Mouse (Mus musculus) stomach, embryonic 16.5 days (tissue): ENCODE data around the gene Cyp2c68. TPM values are rescaled to one million over a fixed set of nuclear protein-coding genes. Genes with fewer than 3 reads are reported as not detected.
"Not testable (repeated sequence)": the region's sequence is repeated elsewhere in the genome, so short reads cannot be mapped to it uniquely, and the experiment has no call there.

Experiments used
- ATAC-seq: fragments of 200-750 bp; cut with Nextera tagmentation; 2 replicates; pipeline ENCODE4 v1.8.0; 2017; ENCODE audit warnings: moderate number of reproducible peaks, moderate TSS enrichment; ENCODE audit not compliant: insufficient read depth, low FRiP score
- H3K27ac ChIP-seq: fragments of 300-500 bp; sonication (generic); 2 replicates; pipeline ENCODE4 v1.5.1; 2014; ENCODE audit warnings: low read length
- H3K27me3 ChIP-seq: fragments of 300-500 bp; sonication (generic); 2 replicates; pipeline ENCODE4 v1.6.1; 2014; ENCODE audit warnings: low read length, control low read depth, mixed read lengths; ENCODE audit not compliant: control insufficient read depth, insufficient read depth
- H3K36me3 ChIP-seq: fragments of 300-500 bp; sonication (generic); 2 replicates; pipeline ENCODE4 v1.6.1; 2014; ENCODE audit warnings: low read length; ENCODE audit not compliant: control insufficient read depth, insufficient read depth
- H3K4me1 ChIP-seq: fragments of 300-500 bp; sonication (generic); 2 replicates; pipeline ENCODE4 v1.6.1; 2014; ENCODE audit warnings: low read length, control low read depth, mixed read lengths; ENCODE audit not compliant: control insufficient read depth, insufficient read depth
- H3K4me2 ChIP-seq: fragments of 300-500 bp; sonication (generic); 2 replicates; pipeline ENCODE4 v1.6.1; 2014; ENCODE audit warnings: low read depth, low read length, mixed read lengths
- H3K4me3 ChIP-seq: fragments of 300-500 bp; sonication (generic); replicated peaks from 2 replicates; pipeline ENCODE4 v1.5.1; 2014; ENCODE audit warnings: mild to moderate bottlenecking, low read length
- H3K9ac ChIP-seq: fragments of 300-500 bp; sonication (generic); 2 replicates; pipeline ENCODE4 v1.6.1; 2014; ENCODE audit warnings: low read length
- H3K9me3 ChIP-seq: fragments of 300-500 bp; sonication (generic); replicated peaks from 2 replicates; pipeline ENCODE4 v1.6.1; 2016; ENCODE audit warnings: low read length, control low read depth; ENCODE audit not compliant: control insufficient read depth
- WGBS: fragments of 180-500 bp; shearing (Covaris S2); extraction: QIAGEN DNeasy Blood & Tissue Kit; methylation state at CpG from one replicate; pipeline ENCODE4 v1.1.7; 2014; 5-methylcytosine and 5-hydroxymethylcytosine counted together
- polyA plus RNA-seq: library from polyadenylated mRNA; unstranded; fragments of >200 nt; fragmentation: Nextera tagmentation; extraction: Ambion mirVana; gene quantifications from 2 replicates; pipeline ENCODE4 v1.2.1, GENCODE M21; 2015

Cyp2c68 gene
- polyA plus RNA-seq: 16.4 and 17.7 TPM in 2 replicates

GRCm38 (mm10) chr19:39740920-39741319 lies at the start of gene Cyp2c68:
TSS of gene Cyp2c68 (minus strand) at chr19:39741054.
- WGBS: 63% methylated on average over 2 of the region's 2 CpGs
- Histone ChIP-seq H3K36me3 (no peaks in the 10 kb centered on the region), H3K9me3 (no peaks in the 10 kb centered on the region), H3K4me2 (no peak within 1 kb of the TSS), H3K4me3 (no peak within 1 kb of the TSS), H3K27ac (no peak within 1 kb of the TSS), H3K9ac (no peak within 1 kb of the TSS), H3K27me3 (no peaks in the 10 kb centered on the region), H3K4me1 (no peaks in the 10 kb centered on the region)
- ATAC-seq: no peak

- H3K27ac ChIP-seq, H3K36me3 ChIP-seq, H3K4me1 ChIP-seq, H3K9me3 ChIP-seq, H3K4me2 ChIP-seq, ATAC-seq, H3K27me3 ChIP-seq, H3K9ac ChIP-seq, H3K4me3 ChIP-seq: not testable (repeated sequence)
- WGBS: 82% methylated on average over 2 of the region's 2 CpGs
These were observed 44.6 kb upstream of the Cyp2c68 start for GRCm38 (mm10) chr19:39785458-39785857.

DNA sequence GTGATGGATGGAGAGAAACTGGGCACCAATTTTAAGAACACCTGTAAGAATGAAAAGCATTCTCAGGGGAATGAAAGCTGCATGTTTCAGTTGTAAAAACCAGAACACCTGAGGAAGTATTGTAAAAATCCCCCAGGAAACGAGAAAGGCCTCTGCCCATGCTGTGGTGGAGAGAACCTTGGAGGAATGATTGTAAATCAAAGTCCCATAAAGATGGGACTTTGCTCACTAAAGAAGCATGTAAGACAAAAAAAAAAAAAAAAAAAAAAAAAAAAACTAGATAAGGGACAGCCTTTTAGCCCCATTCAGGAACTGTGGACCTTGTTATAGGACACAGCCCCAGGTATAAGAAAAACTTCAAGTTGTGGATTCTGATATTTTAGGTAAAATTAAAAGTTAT lies 4.5 kb upstream of the Cyp2c68 start:
- 51% methylated on average over 1 of the region's 1 CpGs for WGBS
- no peaks in the 10 kb centered on the region for H3K36me3 ChIP-seq
- no peak for ATAC-seq
- H3K4me2 ChIP-seq: no peak overlapping the region
- no peaks in the 10 kb centered on the region for H3K27me3 ChIP-seq
- no peaks in the 10 kb centered on the region for H3K4me1 ChIP-seq
- H3K27ac ChIP-seq: no peak overlapping the region
- H3K9ac ChIP-seq: no peak overlapping the region
- H3K9me3 ChIP-seq: no peaks in the 10 kb centered on the region
- no peak overlapping the region for H3K4me3 ChIP-seq

DNA sequence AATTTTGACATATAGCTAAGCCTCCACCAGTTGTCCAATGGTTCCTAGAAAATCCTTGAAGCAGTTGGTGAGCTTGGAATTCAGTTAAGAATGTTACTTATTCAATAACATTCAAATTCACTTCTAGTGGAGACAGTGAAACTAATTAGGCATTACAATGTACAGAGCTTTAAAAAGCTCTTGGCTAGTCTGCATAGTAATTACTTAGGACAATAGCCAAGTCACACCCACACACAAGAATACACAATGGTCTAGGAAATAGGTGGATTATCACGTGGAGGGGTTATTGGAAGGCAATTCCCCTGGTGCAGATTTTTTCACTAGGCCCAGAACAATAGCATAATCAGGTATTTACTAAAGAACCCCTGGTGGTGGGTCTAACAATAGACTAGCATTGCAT lies 3.5 kb upstream of the Cyp2c68 start:
- H3K9ac ChIP-seq, H3K4me1 ChIP-seq, H3K27ac ChIP-seq, H3K9me3 ChIP-seq, H3K4me2 ChIP-seq, ATAC-seq, H3K4me3 ChIP-seq, H3K36me3 ChIP-seq, H3K27me3 ChIP-seq: not testable (repeated sequence)
- WGBS: 53% methylated on average over 1 of the region's 1 CpGs

GRCm38 (mm10) chr19:39711116-39711515 lies 29.7 kb downstream of the Cyp2c68 start:
- not testable (repeated sequence) for H3K4me2 ChIP-seq, H3K9me3 ChIP-seq, ATAC-seq, H3K27me3 ChIP-seq, H3K36me3 ChIP-seq, H3K4me1 ChIP-seq, H3K4me3 ChIP-seq, H3K9ac ChIP-seq, H3K27ac ChIP-seq
- WGBS: 83% methylated on average over 2 of the region's 2 CpGs

GRCm38 (mm10) chr19:39665650-39666049 lies 75.2 kb downstream of the Cyp2c68 start:
- not testable (repeated sequence) for H3K4me2 ChIP-seq, H3K4me3 ChIP-seq, H3K36me3 ChIP-seq, H3K27ac ChIP-seq, H3K4me1 ChIP-seq, H3K27me3 ChIP-seq, H3K9ac ChIP-seq, ATAC-seq, H3K9me3 ChIP-seq

- no peak overlapping the region for H3K4me2 ChIP-seq
- no peaks in the 10 kb centered on the region for H3K27me3 ChIP-seq
- 42% methylated on average over 1 of the region's 1 CpGs for WGBS
- no peaks in the 10 kb centered on the region for H3K4me1 ChIP-seq
- H3K36me3 ChIP-seq: no peaks in the 10 kb centered on the region
- H3K4me3 ChIP-seq: no peak overlapping the region
- H3K9me3 ChIP-seq: no peaks in the 10 kb centered on the region
- H3K9ac ChIP-seq: no peak overlapping the region
- ATAC-seq: no peak
- H3K27ac ChIP-seq: no peak overlapping the region
These were observed 88.5 kb downstream of the Cyp2c68 start for GRCm38 (mm10) chr19:39652381-39652780.

GRCm38 (mm10) chr19:39648938-39649337 lies 91.9 kb downstream of the Cyp2c68 start, which contains the start of gene Cyp2c67:
TSS of gene Cyp2c67 (minus strand) at chr19:39649051.
- no peak for ATAC-seq
- Histone ChIP-seq H3K4me1 (no peaks in the 10 kb centered on the region), H3K27me3 (no peaks in the 10 kb centered on the region), H3K9me3 (no peaks in the 10 kb centered on the region), H3K4me2 (no peak within 1 kb of the TSS), H3K27ac (no peak within 1 kb of the TSS), H3K4me3 (no peak within 1 kb of the TSS), H3K9ac (no peak within 1 kb of the TSS), H3K36me3 (no peaks in the 10 kb centered on the region)
- WGBS: 93% methylated on average over 1 of the region's 1 CpGs

DNA sequence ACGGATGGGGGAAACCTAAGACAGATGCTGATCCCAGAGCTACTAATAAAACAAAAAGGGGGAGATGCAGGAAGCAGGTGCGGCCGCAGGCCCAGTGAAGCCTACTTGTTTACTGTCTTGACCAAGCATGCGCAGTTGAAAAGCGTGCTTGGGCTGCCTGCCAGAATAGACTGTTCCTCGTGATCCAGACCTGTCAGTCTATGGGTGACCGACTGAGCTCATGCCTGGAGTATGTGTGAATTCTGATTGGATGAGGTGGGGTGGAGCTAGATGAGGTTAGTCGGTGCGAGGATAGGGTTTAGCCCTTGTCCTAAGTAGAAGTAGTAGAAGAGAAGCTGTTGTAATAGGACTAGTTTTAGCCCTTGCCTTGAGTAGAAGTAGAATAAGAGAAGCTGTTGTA lies 93.3 kb downstream of the Cyp2c68 start:
- H3K9me3 ChIP-seq: no peaks in the 10 kb centered on the region
- WGBS: 87% methylated on average over 9 of the region's 9 CpGs

DNA sequence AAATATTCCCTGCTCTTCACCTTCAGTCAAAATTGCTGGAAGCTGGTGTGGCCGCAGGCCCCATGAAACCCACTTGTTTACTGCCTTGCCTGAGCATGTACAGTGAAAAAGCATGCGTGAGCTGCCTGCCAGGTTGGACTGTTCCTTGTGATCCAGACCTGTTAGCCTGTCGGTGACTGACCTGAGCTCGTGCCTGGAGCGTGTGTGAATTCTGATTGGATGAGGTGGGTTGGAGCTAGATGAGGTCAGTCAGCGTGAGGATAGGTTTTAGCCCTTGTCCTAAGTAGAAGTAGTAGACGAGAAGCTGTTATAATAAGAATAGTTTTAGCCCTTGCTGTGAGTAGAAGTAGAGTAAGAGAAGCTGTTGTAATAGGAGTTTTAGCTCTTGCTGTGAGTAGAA lies 96.3 kb downstream of the Cyp2c68 start:
- not testable (repeated sequence) for H3K27ac ChIP-seq, H3K4me3 ChIP-seq, H3K27me3 ChIP-seq, H3K4me1 ChIP-seq, ATAC-seq, H3K4me2 ChIP-seq, H3K9me3 ChIP-seq, H3K9ac ChIP-seq, H3K36me3 ChIP-seq
- 86% methylated on average over 7 of the region's 7 CpGs for WGBS

More for the DNA sequence above, 93.3 kb downstream of the Cyp2c68 start:
- ATAC-seq: no peak
- Histone ChIP-seq H3K27ac (no peak overlapping the region), H3K4me2 (no peak overlapping the region), H3K4me1 (no peaks in the 10 kb centered on the region), H3K4me3 (no peak overlapping the region), H3K36me3 (no peaks in the 10 kb centered on the region), H3K9ac (no peak overlapping the region), H3K27me3 (no peaks in the 10 kb centered on the region)
